Mouse (Mus musculus) ES-CJ7 (cell line): ENCODE results near the gene Carhsp1.

Source experiments
- DNase-seq: peaks from one replicate; pipeline ENCODE4 v3.0.0; 2011; ENCODE audit warnings: low read depth, low spot score

Carhsp1 gene

GRCm38 (mm10) chr16:8671551-8672349, at the start of gene Carhsp1:
Gene Carhsp1, minus strand, starts transcription at chr16:8672155.
- DNase-seq: peak; percentile 96

GRCm38 (mm10) chr16:8720447-8720846, 48.5 kb upstream of the Carhsp1 start:
- no peak for DNase-seq

GRCm38 (mm10) chr16:8717744-8718143, 45.8 kb upstream of the Carhsp1 start:
- DNase-seq: no peak

DNA sequence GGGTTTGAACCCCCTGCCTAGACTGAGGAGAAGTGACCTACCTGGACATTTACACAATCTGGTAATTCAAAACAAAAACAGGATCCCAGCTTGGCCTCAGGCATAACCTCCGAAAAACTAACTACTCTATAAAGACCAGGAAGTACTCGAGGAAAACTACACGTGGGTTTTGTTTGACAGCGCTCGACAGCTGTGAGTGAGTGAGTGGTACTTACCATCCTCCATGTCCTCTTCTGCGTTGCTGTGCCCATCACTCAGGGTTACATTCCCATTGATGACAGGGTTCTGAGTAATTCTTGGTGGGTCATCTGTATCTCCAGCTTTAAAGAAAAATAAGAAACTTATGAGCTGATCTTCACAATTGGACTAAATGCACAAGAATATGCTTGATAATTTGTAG, 44.3 kb upstream of the Carhsp1 start:
- DNase-seq: no peak

GRCm38 (mm10) chr16:8715513-8716080, 43.6 kb upstream of the Carhsp1 start:
- DNase-seq: peak; percentile 54

DNA sequence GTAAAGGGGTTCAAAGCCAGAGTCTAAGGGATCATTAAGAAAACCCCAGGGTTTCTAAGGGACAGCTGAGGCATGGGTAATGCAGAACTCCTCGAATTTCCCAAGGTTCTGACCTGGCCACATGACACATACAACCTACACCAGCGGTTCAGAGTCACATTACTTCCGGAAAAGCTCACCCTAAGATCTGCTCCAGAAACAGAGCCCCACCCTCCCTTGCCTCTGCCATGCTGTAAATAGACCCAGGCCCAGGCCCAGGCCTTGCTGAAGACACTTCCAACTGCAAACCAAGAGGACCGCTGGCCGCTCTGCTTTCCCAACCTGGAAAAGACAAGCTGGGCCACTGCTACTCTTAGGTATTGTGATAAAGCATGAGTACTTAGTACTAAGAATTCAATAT, 42.9 kb upstream of the Carhsp1 start:
- DNase-seq: no peak

DNA sequence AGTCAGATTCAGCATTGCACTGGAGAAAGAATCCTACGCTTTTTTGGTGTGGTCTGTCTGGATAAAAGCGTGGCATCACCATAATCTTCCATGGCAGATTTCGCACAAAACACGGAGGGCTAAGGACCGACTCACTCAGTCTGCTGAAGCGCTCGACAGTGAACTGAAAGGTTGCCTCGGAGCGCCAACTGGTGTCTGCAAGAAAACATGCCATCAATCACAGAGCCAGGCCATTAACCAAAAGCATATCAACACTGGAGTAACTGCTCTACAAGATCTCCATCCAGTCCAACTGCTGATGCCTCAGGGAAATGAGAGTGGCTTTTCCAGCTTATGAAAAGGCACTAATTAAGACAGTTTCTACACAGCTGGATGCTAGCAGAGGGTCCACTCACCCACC, 40.0 kb upstream of the Carhsp1 start:
- no peak for DNase-seq

GRCm38 (mm10) chr16:8700586-8700985, 28.6 kb upstream of the Carhsp1 start:
- no peak for DNase-seq

DNA sequence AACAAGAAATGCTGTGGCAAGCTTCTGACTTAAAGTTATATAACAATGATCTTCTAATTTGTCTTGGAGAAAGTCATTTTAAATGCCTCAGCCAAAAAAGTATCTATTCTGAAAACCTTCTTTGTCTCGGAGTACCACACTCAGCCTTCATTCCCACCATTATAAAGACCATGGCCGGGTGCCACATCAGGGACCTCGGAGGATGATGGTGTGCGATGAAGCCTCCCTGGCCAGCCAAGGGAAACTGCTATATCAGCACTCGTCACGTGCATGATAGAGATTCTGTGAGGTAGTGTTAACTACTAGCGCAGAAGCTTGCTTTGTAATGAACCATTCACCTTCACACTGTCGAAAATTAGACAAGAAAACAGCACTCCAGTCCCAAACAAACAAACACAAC, 27.6 kb upstream of the Carhsp1 start:
- DNase-seq: no peak

DNA sequence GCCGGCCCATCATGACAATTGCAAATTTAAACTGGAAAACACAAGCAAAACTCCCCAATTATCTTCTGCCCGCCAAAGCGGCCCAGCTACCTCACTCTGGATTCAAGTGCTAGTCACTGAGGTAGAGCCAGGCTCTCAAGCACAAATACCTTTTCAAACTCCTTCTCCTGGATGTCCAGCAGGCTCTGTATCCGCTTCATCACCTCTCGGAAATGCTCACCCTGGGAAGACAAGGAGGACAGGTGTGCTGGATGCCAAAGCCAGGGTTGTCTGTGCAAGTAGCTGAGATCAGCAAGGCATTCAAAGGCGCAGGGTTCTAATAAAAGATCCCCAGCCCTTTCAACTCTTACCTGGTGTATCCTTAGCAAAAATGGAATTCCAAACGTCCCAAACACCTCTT, 19.3 kb upstream of the Carhsp1 start:
- DNase-seq: no peak

- DNase-seq: no peak
These were observed 18.2 kb upstream of the Carhsp1 start for GRCm38 (mm10) chr16:8689979-8690656.

- DNase-seq: no peak
These were observed 15.7 kb upstream of the Carhsp1 start for GRCm38 (mm10) chr16:8687559-8688112.

GRCm38 (mm10) chr16:8686871-8687535, 15.0 kb upstream of the Carhsp1 start:
- no peak for DNase-seq

DNA sequence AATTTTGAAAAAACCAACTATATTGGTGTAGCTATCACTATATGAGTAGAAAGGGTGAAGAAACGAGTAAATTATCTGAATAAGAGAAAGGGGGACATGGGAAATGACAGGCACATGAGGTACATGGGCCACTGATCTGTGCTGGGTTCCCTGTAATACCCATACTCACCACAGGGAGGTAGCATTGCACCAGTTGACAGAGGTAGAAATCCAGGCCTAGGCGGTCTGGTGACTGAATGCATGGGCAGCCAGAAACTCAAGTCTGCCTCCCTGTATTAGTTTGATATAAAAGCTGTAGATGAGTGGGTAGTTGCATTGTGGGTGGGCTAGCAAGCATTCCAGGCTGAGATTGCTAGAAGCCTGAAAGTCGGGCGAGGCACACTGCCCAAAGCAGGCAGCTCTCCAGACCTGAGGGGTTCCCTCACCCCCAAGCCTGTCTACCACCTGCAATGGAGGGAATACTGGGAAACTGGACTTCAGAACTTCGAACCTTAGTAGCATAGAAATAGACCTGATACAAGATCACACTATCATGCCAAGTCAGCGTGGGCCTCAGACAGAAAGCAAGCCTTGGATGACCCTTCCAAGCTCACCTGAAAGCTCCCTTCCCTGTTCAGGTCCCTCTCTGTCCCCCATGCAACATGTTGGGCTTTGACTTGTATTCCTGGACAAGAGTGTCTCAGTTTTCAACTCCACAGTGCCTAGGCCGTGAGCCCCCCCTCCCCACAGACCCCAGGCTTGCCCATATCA, 14.3 kb upstream of the Carhsp1 start:
- DNase-seq: peak; percentile 83

GRCm38 (mm10) chr16:8685087-8685486, 13.1 kb upstream of the Carhsp1 start:
- no peak for DNase-seq

GRCm38 (mm10) chr16:8680470-8680869, 8.5 kb upstream of the Carhsp1 start, which contains the start of gene Gm5767:
Gene Gm5767, plus strand, starts transcription at chr16:8680770.
- DNase-seq: no peak

DNA sequence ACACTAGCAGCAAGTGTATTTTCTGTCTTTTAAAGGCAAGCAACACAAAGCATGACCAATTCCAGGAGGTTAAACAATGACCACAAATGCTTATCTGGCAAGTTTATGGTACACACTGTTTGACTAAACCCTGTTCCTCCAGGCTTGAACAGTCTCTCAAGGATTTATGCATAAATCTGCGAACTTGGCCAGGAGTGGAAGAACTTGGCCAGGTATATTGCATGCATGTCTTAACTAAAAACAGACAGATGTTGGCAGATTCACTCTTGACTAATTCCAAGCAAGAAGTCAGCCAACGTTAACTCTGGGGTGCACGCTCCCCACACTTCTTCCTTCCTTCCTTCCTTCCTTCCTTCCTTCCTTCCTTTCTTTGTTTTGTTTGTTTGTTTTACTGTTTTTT, 7.8 kb upstream of the Carhsp1 start:
- no peak for DNase-seq

DNA sequence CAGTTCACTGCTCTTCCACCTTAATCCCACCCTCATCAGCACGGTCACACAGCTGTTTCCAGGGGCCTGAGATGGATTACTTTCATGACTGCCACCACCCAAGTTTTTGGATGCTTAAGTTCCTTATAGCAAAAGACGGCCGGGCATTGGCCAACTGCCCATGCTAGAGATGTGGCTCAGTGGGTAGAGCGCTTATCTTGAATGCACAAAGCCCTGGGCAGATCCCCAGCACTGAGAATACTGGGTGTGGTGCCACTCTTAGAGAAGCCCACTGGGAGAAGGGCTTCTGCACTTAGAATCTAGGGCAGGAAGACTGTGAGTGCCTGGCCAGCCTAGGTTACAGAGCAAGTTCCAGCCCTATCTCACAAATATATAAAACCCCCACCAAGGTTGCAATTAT, 6.7 kb upstream of the Carhsp1 start:
- DNase-seq: no peak

- DNase-seq: no peak
These were observed 6.1 kb upstream of the Carhsp1 start for GRCm38 (mm10) chr16:8678035-8678434.

DNA sequence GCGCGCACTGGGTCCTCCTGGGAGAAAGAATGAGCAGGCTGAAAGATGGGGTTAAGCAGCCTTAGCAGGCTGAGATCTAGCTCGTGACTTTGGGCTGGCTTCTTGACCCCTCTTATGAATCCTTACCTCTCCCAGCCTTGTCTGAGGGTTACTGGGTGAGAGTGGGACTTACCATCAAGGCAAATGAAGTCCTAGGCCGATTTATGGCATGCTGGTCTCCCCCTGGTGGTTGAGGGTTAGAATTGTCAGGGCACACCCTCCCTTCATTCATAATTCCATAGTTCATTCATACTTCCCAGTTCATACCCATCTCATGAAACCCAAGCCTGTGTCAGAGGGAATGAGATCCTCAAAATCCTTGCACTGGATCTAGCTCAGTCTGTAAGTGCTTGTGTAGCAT, 4.8 kb upstream of the Carhsp1 start:
- peak; percentile 68 for DNase-seq

GRCm38 (mm10) chr16:8676228-8676627, 4.3 kb upstream of the Carhsp1 start:
- DNase-seq: no peak
